Mouse (Mus musculus) kidney, adult 18-20 months (tissue): ENCODE measurements around the gene Abcf2.

ENCODE experiments used
- DNase-seq: peaks from one replicate; pipeline ENCODE4 v3.0.0; 2021

The Abcf2 gene

GRCm38 (mm10) chr5:24601911-24602750 lies 24.9 kb upstream of the Abcf2 start:
- DNase-seq = peak; percentile 84

- no peak for DNase-seq
Observed at GRCm38 (mm10) chr5:24601071-24601835, 24.0 kb upstream of the Abcf2 start.

- no peak for DNase-seq
Observed at GRCm38 (mm10) chr5:24600236-24600635, 23.0 kb upstream of the Abcf2 start.

GRCm38 (mm10) chr5:24599137-24599536 lies 21.9 kb upstream of the Abcf2 start:
- DNase-seq = no peak

- peak; percentile 70 for DNase-seq
Observed at GRCm38 (mm10) chr5:24598570-24599006, 21.3 kb upstream of the Abcf2 start.

GRCm38 (mm10) chr5:24597901-24598569 lies 20.8 kb upstream of the Abcf2 start:
- DNase-seq = peak; percentile 25

- peak; percentile 82 for DNase-seq
Observed at GRCm38 (mm10) chr5:24597221-24597728, 20.0 kb upstream of the Abcf2 start.

- peak; percentile 18 for DNase-seq
Observed at GRCm38 (mm10) chr5:24596519-24597171, 19.4 kb upstream of the Abcf2 start.

GRCm38 (mm10) chr5:24595786-24596380 lies 18.6 kb upstream of the Abcf2 start:
- no peak for DNase-seq

GRCm38 (mm10) chr5:24595261-24595660 lies 18.0 kb upstream of the Abcf2 start:
- DNase-seq = no peak

- no peak for DNase-seq
Observed at GRCm38 (mm10) chr5:24594346-24594745, 17.1 kb upstream of the Abcf2 start.

GRCm38 (mm10) chr5:24593928-24594327 lies 16.7 kb upstream of the Abcf2 start:
- DNase-seq = no peak

GRCm38 (mm10) chr5:24593230-24593629 lies 16.0 kb upstream of the Abcf2 start:
- no peak for DNase-seq

- DNase-seq = no peak
Observed at GRCm38 (mm10) chr5:24592471-24593160, 15.3 kb upstream of the Abcf2 start.

- DNase-seq = peak; percentile 50
Observed at GRCm38 (mm10) chr5:24591796-24592470, 14.7 kb upstream of the Abcf2 start.

- peak; percentile 27 for DNase-seq
Observed at GRCm38 (mm10) chr5:24591268-24591721, 14.0 kb upstream of the Abcf2 start.

GRCm38 (mm10) chr5:24589511-24590500 lies 12.5 kb upstream of the Abcf2 start:
- DNase-seq = no peak

GRCm38 (mm10) chr5:24587200-24587577 lies 9.9 kb upstream of the Abcf2 start:
- no peak for DNase-seq

- peak; percentile 81 for DNase-seq
Observed at GRCm38 (mm10) chr5:24586547-24587199, 9.4 kb upstream of the Abcf2 start, which contains the start of gene Chpf2. Gene Chpf2 (plus strand): TSS chr5:24586741.
